Mouse (Mus musculus) liver, adult (tissue): ENCODE results near the gene Zfp260.

Experiments
- GATA4 ChIP-seq: IDR thresholded peaks from 2 replicates; pipeline ENCODE4 v1.6.1; 2014; ENCODE audit warnings: mild to moderate bottlenecking, low read length; ENCODE audit not compliant: insufficient replicate concordance

Gene Zfp260

DNA sequence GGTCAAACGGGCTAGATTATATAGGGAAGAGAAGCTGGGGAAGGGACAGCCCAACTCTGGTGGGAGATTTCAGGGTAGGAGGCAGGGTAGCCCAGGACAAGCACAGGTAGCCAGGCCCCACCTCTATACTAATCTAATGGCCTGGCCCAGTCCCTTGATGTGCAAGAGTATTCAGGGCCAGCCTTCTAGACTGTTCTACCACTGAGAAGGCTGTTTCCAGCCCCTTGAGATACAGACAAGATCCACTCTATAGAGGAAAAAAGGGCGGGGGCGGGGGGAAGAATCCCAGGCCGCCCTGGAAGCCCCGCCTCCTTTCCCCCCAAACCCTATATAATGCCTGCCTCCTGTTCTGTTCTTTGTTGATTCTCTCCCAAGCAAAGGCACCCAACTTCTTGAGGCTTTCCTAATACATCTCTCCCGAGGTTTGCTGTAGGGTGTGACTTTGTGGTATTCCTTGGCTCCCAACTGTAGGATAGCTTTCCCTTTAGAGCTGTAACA is 610 bp upstream of the Zfp260 start:
- TF ChIP-seq GATA4, result no peak

GRCm38 (mm10) chr7:30095551-30096125 is 1.1 kb downstream of the Zfp260 start:
- TF ChIP-seq GATA4, result no peak

DNA sequence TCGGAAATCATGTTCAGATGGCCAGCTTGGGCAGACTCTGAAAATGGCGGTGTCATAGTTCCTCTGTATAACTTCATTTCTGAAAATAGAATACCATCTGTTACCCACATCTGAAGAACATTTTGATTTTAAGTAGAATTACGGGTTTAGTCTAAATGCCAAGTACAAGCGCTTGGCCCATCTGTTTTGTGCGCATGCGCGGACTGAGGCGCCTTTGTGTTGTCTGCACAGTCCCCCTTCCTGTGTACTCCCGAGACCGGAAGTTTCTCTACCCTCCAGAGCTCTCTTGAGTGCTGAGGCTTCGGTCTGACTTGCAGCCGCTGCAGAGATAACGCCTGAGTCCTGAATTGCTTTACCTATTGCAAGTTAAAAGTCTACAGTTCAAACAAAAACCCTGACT is 4.7 kb downstream of the Zfp260 start:
- no peak for TF ChIP-seq GATA4

DNA sequence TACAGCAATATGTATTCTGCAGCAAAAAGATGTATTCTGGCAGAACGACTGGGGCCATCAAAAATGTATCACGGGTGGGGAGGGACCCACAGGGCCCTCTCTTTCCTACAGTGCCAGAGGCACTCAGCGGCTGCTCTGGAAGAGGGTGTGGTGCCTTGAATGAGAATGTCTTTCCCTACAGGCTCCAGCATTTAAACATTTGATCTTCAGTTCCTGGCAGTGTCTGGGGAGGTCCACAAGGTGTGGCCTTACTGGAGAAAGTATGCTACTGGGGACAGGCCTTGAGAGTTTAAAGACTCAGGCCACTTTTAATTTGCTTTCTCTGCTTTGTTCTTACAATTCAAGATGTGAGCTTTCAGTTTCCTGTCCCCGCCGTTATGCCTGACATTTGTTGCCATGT is 21.5 kb downstream of the Zfp260 start:
- no peak for TF ChIP-seq GATA4

DNA sequence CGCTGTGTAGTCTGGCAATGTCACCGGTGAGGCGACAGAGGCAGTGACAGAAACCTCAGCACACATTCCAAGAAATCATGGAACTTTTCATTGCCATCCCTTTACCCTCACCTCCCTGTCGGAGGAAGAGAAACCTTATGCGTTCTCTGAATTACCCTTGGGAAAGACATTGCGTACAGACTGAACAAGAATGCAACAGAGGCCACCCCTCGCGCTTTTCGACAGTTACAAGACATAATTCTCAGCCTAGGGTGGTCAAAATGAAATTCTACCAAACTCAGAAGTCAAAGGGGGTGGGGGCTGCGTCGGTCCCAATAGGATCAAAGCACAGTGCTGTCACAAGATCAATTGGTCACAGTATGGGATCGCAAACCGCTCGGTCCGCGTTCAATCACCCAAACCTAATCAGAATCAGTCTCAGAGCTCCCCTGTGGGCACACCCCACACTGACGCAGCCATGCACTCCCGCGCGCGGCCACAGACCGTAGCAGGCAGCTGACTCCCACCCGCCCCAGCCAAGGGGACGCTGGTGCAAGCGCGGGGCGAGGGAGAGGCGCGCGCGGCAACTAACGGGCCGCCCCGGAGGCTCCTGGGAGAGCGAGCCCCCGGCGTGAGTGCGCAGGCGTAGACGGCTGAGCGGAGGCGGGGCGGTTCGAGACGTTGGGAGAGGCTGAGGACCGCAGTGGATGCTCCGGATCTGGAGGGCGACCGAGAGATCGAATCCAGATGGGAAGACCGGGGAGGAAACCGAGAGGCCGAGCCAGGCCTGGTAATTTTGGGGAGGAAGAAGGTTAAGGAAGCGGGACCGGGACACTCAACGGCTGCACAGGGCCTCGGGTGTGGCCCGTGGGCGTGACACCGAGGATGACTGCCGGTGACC is 27.0 kb downstream of the Zfp260 start, which contains the start of gene Zfp382:
Gene Zfp382 (plus strand): TSS at position 635 of the 880 bp plus-strand sequence.
- TF ChIP-seq GATA4, result no peak

- no peak for TF ChIP-seq GATA4
Measured at GRCm38 (mm10) chr7:30122188-30122530, 27.6 kb downstream of the Zfp260 start.

DNA sequence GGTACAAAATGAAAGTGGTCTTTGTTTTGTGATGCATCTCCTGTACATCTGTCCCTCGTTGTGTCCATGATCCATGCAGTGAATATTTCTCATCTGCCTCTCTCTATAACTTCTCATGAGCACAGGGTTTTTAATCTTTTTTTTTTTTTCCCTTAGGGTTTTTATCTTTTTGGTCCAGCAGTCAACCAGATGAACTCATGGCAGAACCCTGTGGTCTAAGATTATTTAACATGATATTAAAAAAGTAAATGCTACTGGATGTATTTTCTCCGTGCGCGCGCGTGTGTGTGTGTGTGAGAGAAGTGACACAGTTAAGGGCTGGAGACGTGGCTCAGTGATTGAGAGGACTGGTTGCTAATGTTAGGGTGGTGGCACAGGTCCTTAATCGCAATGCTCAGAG is 35.3 kb downstream of the Zfp260 start:
- no peak for TF ChIP-seq GATA4

DNA sequence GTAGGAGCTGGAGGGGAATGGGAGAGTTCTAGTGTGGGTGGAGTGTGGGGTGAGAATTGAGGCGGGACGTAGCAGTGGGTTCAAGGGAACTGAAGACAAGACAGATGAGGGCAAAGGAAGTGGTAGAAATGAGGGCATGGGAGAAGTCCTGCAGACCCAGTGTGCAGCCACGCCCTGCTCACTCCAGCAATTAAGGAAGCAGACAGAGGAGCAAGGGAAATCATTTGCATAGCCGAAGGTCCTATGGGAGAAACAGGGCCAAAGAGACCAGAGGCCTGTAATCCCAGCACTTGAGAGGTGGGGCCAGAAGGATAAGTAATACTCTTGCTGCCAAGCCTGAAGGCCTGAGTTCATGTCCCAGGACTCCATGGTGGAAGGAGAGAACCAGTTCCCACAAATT is 37.8 kb downstream of the Zfp260 start:
- no peak for TF ChIP-seq GATA4

DNA sequence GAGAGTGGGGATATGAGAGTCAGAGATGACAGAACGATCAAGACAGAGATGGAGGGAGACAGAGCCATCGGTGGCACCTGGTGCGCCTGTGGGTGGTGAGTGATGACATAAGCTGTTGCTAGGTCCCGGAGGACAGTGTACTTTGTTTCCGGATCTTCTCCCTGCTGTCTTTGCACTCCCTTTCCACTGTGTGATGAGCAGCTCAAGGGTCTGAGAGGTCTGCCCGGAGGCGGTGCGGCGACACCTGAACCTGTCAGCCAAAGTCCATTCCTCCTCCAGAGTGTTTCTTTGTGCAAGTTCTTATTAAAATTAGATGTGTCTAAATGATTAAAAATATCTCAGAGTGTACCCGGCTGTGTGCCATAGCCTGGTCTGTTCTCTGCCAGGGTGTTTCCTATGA is 42.2 kb downstream of the Zfp260 start:
- TF ChIP-seq GATA4, result no peak

DNA sequence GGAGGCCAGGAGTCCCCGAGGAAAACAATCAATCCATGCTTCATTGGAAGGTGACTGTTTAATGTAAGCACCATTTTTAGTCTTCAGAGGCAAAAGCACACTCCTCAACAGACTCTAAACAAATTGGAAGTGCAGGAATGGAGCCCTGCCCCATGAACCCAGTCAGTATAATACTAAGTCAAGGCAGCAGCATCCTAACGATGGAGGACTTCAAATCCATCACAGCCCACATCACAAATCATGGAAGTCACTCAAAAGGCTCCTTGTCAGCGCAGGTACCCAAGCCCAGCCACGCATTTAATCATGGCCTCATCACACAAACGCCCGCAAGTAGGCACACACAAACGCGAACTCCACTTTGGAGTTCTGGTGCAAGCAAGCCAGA is 48.6 kb downstream of the Zfp260 start:
- no peak for TF ChIP-seq GATA4

DNA sequence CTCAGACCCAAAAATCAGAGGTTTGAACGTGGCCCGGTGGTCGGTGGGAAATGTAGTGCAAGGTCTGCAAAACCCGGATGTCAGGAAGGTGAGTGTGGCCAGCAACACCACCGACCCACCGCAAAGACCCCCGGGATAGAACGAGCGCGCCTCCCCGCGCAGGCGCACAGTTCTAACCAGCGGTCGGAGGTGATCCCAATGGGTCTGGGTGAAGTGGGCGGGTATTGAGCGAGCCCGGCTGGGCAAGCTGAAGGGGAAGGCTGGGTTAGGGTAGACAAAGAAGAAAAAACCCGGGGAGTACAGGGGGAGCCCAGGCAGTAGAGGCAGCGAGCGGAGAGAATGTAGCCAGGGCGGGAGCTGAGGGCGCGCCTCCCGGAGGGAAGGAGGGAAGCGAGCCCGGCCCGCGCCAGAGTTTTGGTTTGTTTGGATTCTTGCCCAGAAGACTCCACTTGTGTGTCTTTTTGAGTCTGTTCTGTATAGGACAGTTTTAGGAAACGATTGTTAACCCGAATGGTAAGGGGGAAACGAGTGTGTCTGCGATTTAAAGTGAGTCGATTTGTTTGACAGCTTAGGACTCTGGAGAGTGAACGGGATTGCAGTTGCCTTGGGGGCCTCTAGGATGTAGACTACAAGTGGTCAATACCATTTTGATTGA is 49.1 kb downstream of the Zfp260 start:
- TF ChIP-seq GATA4, result no peak

- no peak for TF ChIP-seq GATA4
Measured at GRCm38 (mm10) chr7:30147011-30147410, 52.4 kb downstream of the Zfp260 start.

DNA sequence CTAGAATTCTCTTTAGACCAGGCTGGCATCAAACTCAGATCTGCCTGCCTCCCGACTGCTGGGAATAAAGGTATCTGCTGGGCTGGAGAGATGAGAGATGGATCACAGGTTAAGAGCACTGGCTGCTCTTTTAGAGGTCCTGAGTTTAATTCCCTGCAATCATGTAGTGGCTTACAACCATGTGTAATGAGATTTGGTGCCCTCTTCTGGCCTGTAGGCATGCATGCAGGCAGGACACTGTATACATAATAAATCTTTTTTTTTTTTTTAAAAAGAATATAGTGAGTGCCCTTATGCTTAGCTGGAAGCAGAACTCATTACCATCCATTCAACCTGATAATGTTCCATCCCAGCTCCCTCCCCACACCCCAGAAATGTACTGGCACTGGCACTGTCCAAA is 59.5 kb downstream of the Zfp260 start:
- no peak for TF ChIP-seq GATA4

- TF ChIP-seq GATA4, result no peak
Measured at GRCm38 (mm10) chr7:30155507-30155906, 60.9 kb downstream of the Zfp260 start.
